Mouse (Mus musculus) stomach, embryonic 14.5 days (tissue): ENCODE measurements at regions not wholly inside any gene's neighbourhood (a gene's known extent, or its start where the extent isn't known, plus 50 kb on each side); places are given as distances from the start of the nearest gene placed in this dataset.

Experiments
- ATAC-seq: fragments of 200-750 bp; cut with Nextera tagmentation; 2 replicates; pipeline ENCODE4 v1.8.0; 2017; ENCODE audit warnings: low read depth, moderate TSS enrichment; ENCODE audit not compliant: insufficient number of reproducible peaks, insufficient read depth, low FRiP score
- H3K27ac ChIP-seq: fragments of 300-500 bp; sonication (generic); 2 replicates; pipeline ENCODE4 v1.5.1; 2014; ENCODE audit warnings: mild to moderate bottlenecking, low read length, moderate library complexity, mixed read lengths
- H3K27me3 ChIP-seq: fragments of 300-500 bp; sonication (generic); 2 replicates; pipeline ENCODE4 v1.6.1; 2014; ENCODE audit warnings: low read length, control low read depth, mixed read lengths; ENCODE audit not compliant: control insufficient read depth, insufficient read depth
- H3K36me3 ChIP-seq: fragments of 300-500 bp; sonication (generic); 2 replicates; pipeline ENCODE4 v1.6.1; 2014; ENCODE audit warnings: mild to moderate bottlenecking, control low read depth, low read length, moderate library complexity, mixed read lengths; ENCODE audit not compliant: control insufficient read depth, insufficient read depth
- H3K4me1 ChIP-seq: fragments of 300-500 bp; sonication (generic); 2 replicates; pipeline ENCODE4 v1.6.1; 2014; ENCODE audit warnings: low read length, control low read depth, mixed read lengths; ENCODE audit not compliant: control insufficient read depth, insufficient read depth
- H3K4me2 ChIP-seq: fragments of 300-500 bp; sonication (generic); replicated peaks from 2 replicates; pipeline ENCODE4 v1.6.1; 2014; ENCODE audit warnings: low read depth, low read length, control low read depth
- H3K4me3 ChIP-seq: fragments of 300-500 bp; sonication (generic); 2 replicates; pipeline ENCODE4 v1.5.1; 2014; ENCODE audit warnings: low read depth, low read length, control low read depth
- H3K9ac ChIP-seq: fragments of 300-500 bp; sonication (generic); replicated peaks from 2 replicates; pipeline ENCODE4 v1.6.1; 2014; ENCODE audit warnings: low read depth, mild to moderate bottlenecking, control low read depth, low read length, moderate library complexity, mixed read lengths
- H3K9me3 ChIP-seq: fragments of 300-500 bp; sonication (generic); 2 replicates; pipeline ENCODE4 v1.6.1; 2016; ENCODE audit warnings: low read depth, low read length, control low read depth; ENCODE audit not compliant: control insufficient read depth
- whole genome bisulfite sequencing: fragments of 180-500 bp; shearing (Covaris S2); extraction: QIAGEN DNeasy Blood & Tissue Kit; methylation state at CpG from one replicate; pipeline ENCODE4 v1.1.7; 2014; 5-methylcytosine and 5-hydroxymethylcytosine counted together

DNA sequence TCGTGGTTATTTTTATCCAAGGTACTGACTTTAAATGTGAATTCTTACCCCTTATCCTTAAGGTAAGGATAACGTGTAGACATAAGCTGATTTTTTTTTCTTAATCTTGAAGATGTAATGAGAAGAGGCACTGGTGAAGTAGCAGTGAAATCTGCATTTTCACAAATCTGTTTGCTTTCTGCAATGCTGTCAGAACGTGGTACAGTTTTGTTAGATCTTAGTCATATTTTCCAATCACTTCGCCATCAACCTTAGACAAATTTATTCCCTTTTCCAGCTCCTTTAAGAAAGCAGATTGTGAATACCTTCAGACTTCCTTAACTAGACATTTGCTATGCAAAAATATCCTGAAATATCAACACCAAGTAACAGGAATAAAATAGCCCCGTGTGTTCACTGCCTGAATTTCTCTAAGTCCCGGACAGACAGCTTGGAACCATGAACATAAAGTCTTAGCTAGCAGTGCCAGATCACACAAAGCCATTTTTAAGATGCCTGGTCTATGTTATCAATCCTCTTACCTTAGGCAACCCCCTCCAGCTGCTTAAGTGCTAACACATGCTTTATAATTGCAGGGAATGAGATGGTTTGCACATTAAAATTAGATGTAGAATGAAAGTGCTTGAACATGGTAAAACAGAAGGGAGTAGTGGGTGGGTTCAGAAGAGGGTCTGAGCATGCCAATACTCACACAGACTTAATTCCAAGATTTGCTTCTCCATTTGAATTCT lies 202.7 kb downstream of the Ptprc start:
- H3K27me3 ChIP-seq: no peaks in the 10 kb centered on the region
- 55% methylated on average over 6 of the region's 6 CpGs for WGBS
- ATAC-seq: no peak

GRCm38 (mm10) chr1:137966151-137966836 lies 209.2 kb downstream of the Ptprc start:
- Histone ChIP-seq H3K27me3 (no peaks in the 10 kb centered on the region), H3K9me3 (peaks cover 3% of the 10 kb centered on the region; the same call in 1 of the 2 replicates), H3K27ac (no peak overlapping the region), H3K36me3 (peaks cover 5% of the 10 kb centered on the region; the same call in 1 of the 2 replicates), H3K4me2 (no peak overlapping the region), H3K9ac (no peak overlapping the region), H3K4me3 (no peak overlapping the region), H3K4me1 (no peaks in the 10 kb centered on the region)
- ATAC-seq: no peak
- 59% methylated on average over 16 of the region's 16 CpGs for WGBS

More for the DNA sequence above, 202.7 kb downstream of the Ptprc start:
- peaks cover 3% of the 10 kb centered on the region; the same call in 1 of the 2 replicates for H3K4me1 ChIP-seq
- no peak overlapping the region for H3K27ac ChIP-seq
- H3K9ac ChIP-seq: no peak overlapping the region
- no peaks in the 10 kb centered on the region for H3K36me3 ChIP-seq
- H3K9me3 ChIP-seq: no peaks in the 10 kb centered on the region
- no peak overlapping the region for H3K4me2 ChIP-seq
- H3K4me3 ChIP-seq: no peak overlapping the region

- ATAC-seq: no peak
- Histone ChIP-seq H3K9me3 (peaks cover 3% of the 10 kb centered on the region; the same call in 1 of the 2 replicates), H3K9ac (no peak overlapping the region), H3K4me2 (no peak overlapping the region), H3K27ac (no peak overlapping the region), H3K4me1 (no peaks in the 10 kb centered on the region), H3K36me3 (peaks cover 5% of the 10 kb centered on the region; the same call in 1 of the 2 replicates), H3K27me3 (no peaks in the 10 kb centered on the region), H3K4me3 (no peak overlapping the region)
- 75% methylated on average over 6 of the region's 6 CpGs for WGBS
Measured at GRCm38 (mm10) chr1:137963656-137964055, 211.9 kb downstream of the Ptprc start.

GRCm38 (mm10) chr1:137958040-137958439 lies 217.5 kb downstream of the Ptprc start:
- WGBS: 34% methylated on average over 3 of the region's 3 CpGs
- H3K27me3 ChIP-seq: no peaks in the 10 kb centered on the region
- no peak overlapping the region for H3K27ac ChIP-seq
- peaks cover 3% of the 10 kb centered on the region; the same call in 1 of the 2 replicates for H3K9me3 ChIP-seq
- H3K4me1 ChIP-seq: no peaks in the 10 kb centered on the region
- ATAC-seq: no peak
- peaks cover 5% of the 10 kb centered on the region; the same call in 1 of the 2 replicates for H3K36me3 ChIP-seq
- no peak overlapping the region for H3K4me3 ChIP-seq
- H3K9ac ChIP-seq: no peak overlapping the region
- no peak overlapping the region for H3K4me2 ChIP-seq

DNA sequence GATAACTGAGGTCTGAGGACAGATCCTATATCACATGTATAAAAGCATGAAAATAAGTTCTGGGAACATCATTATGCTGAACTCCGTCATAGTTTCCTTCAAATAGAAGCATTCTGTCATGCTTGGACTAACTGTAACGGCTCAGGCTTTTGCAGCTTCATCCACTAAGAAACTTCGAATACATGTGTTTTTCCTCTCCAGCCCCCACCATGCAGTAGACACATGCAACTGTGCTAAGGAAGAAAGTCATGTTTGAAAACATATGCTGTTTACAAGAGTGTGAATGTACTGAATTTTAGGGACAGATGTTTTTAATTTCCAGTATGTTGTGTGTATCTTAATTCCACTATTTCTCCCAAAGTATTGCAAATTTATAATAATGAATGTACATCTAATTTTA lies 219.5 kb downstream of the Ptprc start:
- 0 out of 2 replicates have a peak, but pooled peaks cover 2% of the 10 kb centered on the region for H3K36me3 ChIP-seq
- no peak overlapping the region for H3K4me2 ChIP-seq
- H3K27ac ChIP-seq: no peak overlapping the region
- H3K4me3 ChIP-seq: no peak overlapping the region
- H3K9ac ChIP-seq: no peak overlapping the region
- 71% methylated on average over 3 of the region's 3 CpGs for WGBS
- H3K9me3 ChIP-seq: no peaks in the 10 kb centered on the region
- no peaks in the 10 kb centered on the region for H3K27me3 ChIP-seq
- ATAC-seq: no peak
- H3K4me1 ChIP-seq: no peaks in the 10 kb centered on the region

DNA sequence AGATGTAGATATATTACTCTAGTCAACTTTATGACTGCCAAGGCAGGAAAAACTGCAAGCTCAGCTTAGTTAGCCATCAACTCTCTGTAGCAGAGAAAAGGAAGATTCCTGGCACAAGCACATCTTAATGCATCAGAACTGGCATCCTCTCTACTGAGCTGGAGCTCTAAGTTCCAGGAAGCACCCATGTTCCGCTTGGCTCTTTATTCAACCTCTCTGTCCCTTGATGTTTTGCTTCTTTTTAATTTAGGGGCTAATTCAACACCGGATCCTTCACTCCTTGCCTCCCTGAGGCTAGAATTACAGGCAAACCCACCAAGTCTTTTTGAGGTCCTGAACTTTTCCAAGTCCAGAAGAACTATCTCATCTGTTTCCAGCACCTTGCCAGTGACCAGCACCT lies 220.4 kb downstream of the Ptprc start:
- Histone ChIP-seq H3K9me3 (no peaks in the 10 kb centered on the region), H3K4me1 (no peaks in the 10 kb centered on the region), H3K27me3 (no peaks in the 10 kb centered on the region), H3K27ac (no peak overlapping the region), H3K36me3 (0 out of 2 replicates have a peak, but pooled peaks cover 2% of the 10 kb centered on the region), H3K4me3 (no peak overlapping the region), H3K4me2 (no peak overlapping the region), H3K9ac (no peak overlapping the region)
- ATAC-seq: no peak
- 76% methylated on average over 2 of the region's 2 CpGs for WGBS

DNA sequence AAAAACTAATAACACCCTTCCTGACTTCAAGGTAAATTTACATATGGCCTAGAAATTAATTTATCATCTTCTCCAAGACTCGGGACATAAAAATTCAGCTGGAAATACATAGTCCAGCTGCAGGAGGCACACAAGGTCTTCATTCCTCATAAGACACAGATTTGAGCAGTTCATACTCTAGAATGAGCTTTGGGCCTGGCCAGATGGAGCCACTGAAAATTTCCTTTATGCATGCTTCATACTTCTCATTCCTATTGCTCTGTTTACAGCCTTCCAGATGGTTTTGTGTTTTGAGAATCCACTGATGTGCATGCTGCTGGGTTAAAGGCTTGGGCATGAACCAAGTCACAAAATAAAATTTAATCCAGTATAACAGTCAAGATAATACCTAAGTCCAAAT lies 222.1 kb downstream of the Ptprc start:
- WGBS: 45% methylated on average over 1 of the region's 1 CpGs
- ATAC-seq: no peak
- Histone ChIP-seq H3K27ac (no peak overlapping the region), H3K36me3 (0 out of 2 replicates have a peak, but pooled peaks cover 2% of the 10 kb centered on the region), H3K9ac (no peak overlapping the region), H3K9me3 (no peaks in the 10 kb centered on the region), H3K4me1 (no peaks in the 10 kb centered on the region), H3K4me3 (no peak overlapping the region), H3K27me3 (no peaks in the 10 kb centered on the region), H3K4me2 (no peak overlapping the region)

DNA sequence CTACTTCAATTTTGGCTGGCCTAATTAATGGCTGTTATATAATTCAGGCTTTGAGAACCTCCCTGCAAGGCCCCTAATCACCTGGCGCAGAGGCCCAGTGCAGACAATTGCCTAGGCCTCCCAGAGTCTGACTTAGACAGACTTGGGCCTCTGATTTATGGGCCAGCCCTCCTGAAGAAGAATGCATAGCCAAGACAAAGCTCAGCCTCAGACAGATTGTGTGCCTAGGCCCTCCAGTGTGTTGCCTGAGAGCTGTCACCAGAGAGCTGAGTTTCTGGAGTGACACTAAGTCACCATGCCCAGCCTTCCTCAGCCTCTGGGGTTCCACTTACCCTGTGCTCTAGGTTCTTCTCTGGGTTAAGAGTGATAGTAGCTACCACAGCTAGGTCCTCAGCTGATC lies 222.7 kb downstream of the Ptprc start:
- Histone ChIP-seq H3K4me3 (no peak overlapping the region), H3K27me3 (no peaks in the 10 kb centered on the region), H3K4me2 (no peak overlapping the region), H3K36me3 (0 out of 2 replicates have a peak, but pooled peaks cover 2% of the 10 kb centered on the region), H3K4me1 (no peaks in the 10 kb centered on the region), H3K9ac (no peak overlapping the region), H3K9me3 (no peaks in the 10 kb centered on the region), H3K27ac (no peak overlapping the region)
- 73% methylated on average over 1 of the region's 1 CpGs for WGBS
- no peak for ATAC-seq
